Mouse (Mus musculus) embryonic fibroblast, embryonic 13.5 days (primary cell): ENCODE data around the gene Kdr.

Experiments
- CTCF ChIP-seq: IDR thresholded peaks from 2 replicates; pipeline ENCODE4 v1.5.1; 2011; ENCODE audit warnings: mild to moderate bottlenecking, control low read depth, low read length, moderate library complexity, borderline replicate concordance; ENCODE audit not compliant: insufficient read depth
- POLR2A ChIP-seq: IDR thresholded peaks from 2 replicates; pipeline ENCODE4 v1.6.1; 2011; ENCODE audit warnings: low read depth, mild to moderate bottlenecking, control low read depth, low read length, moderate library complexity

DNA sequence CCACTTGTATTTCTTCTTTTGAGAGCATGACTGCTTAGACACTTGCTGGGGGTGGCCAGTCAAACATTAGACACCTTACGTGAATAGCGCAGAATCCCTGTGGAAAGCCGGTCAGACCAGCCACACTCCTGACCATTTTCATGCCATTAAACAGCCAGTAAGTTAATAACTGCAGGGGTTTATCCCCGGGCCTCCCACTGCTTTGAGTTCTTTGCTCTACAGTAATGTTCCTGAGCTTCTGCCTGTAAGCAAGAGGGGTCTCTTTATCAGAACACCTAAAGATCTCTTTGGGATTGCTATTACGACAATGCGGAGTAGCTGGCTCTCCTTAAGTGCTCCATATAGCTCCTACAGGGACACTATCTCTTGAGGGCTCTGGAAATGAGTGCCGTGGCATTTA is 58.7 kb downstream of the Kdr start:
- TF ChIP-seq CTCF = no peak
- no peak for TF ChIP-seq POLR2A
